Comparison of ENCODE assay signal across 7 mouse cellular contexts in the genomic region with DNA sequence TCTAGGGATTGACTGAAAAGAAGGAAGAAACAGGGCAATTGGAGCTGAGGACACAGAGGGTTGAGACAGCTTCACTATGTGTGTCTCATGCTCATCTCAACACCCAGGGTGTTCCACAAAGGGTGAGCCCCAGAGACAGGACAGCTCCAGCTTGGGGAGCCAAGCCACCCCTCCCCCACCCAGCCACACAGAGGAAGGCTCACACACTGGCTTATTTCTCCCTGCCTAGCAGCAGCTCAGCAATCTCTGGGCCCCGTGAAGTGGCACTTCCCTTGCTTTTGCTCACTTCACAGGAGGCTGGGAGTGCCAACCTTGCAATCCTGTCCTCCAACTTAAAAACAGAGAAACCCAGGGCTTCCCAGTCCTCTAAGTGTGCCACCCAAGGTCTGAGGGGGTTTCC. TPM values are rescaled to one million over a fixed set of nuclear protein-coding genes. Genes with fewer than 3 reads are reported as not detected.
DNase-seq lines count a peak whose midpoint lies in the region; ATAC-seq and TF ChIP-seq lines count a peak whose summit lies in the region.

No protein-coding gene starts in this region.

- H3K4me2 ChIP-seq in heart, embryonic 12.5 days, result peak overlapping the region; percentile 80
- no peak overlapping the region for H3K4me2 ChIP-seq in limb, embryonic 14.5 days (replicated peaks; ENCODE audit: low read depth, low read length, severe bottlenecking)

- H3K27ac ChIP-seq in heart, embryonic 12.5 days (ENCODE audit: poor library complexity, severe bottlenecking), result peak overlapping the region; percentile 46; the same call in 1 of the 2 replicates
- H3K27ac ChIP-seq in limb, embryonic 14.5 days (replicated peaks; ENCODE audit: low read depth, low read length), result 0 out of 2 replicates have a peak overlapping the region, but pooled peaks have one; percentile 1

- ATAC-seq in heart, embryonic 12.5 days (ENCODE audit: insufficient number of reproducible peaks, low FRiP score), result no peak
- ATAC-seq in limb, embryonic 14.5 days (ENCODE audit: low FRiP score, low read depth), result no peak

- no peaks in the 10 kb centered on the region for H3K27me3 ChIP-seq in heart, embryonic 12.5 days (replicated peaks)
- no peaks in the 10 kb centered on the region for H3K27me3 ChIP-seq in limb, embryonic 14.5 days (ENCODE audit: control insufficient read depth, insufficient read depth, low read length)

- no peaks in the 10 kb centered on the region for H3K9me3 ChIP-seq in heart, embryonic 12.5 days (replicated peaks)
- H3K9me3 ChIP-seq in limb, embryonic 14.5 days (ENCODE audit: control insufficient read depth, low read length), result no peaks in the 10 kb centered on the region

- DNase-seq in left cerebral cortex, postnatal 14 days (ENCODE audit: low spot score in 2 of 2), result peak; percentile 20 to 44
- DNase-seq in left cerebral cortex, postnatal 25 days (ENCODE audit: low spot score in 2 of 2), result no peak
- peak; percentile 86 for DNase-seq in brain, adult 2 months (ENCODE audit: low read depth, low spot score)
- DNase-seq in limb, embryonic 14.5 days (ENCODE audit: low spot score), result no peak
- DNase-seq in spleen, postnatal 4 days (ENCODE audit: low spot score in 2 of 2), result peak; percentile 36 to 73
- no peak for DNase-seq in frontal cortex, postnatal 25 days (ENCODE audit: low spot score in 2 of 2)

- peaks cover 75% of the 10 kb centered on the region for H3K4me1 ChIP-seq in heart, embryonic 12.5 days (replicated peaks)
- peaks cover 32% of the 10 kb centered on the region for H3K4me1 ChIP-seq in limb, embryonic 14.5 days (ENCODE audit: control insufficient read depth, insufficient read depth, low read length)

- 4% methylated on average over 1 of the region's 1 CpGs for WGBS in heart, embryonic 12.5 days
- 19% methylated on average over 1 of the region's 1 CpGs for WGBS in limb, embryonic 14.5 days

- peak overlapping the region; percentile 53; the same call in 1 of the 2 replicates for H3K9ac ChIP-seq in heart, embryonic 12.5 days
- no peak overlapping the region for H3K9ac ChIP-seq in limb, embryonic 14.5 days (ENCODE audit: low read depth, low read length, severe bottlenecking)

- intact Hi-C loops in left cerebral cortex, postnatal 14 days (cut with DNase I), result loop anchor here (10.0 kb wide), 1 partner anchor 591 kb away; no protein-coding TSS in a partner anchor
- intact Hi-C loops in left cerebral cortex, postnatal 25 days (cut with DNase I), result no loop called here

- no peak for TF ChIP-seq POLR2A in limb, embryonic 14.5 days (IDR thresholded peaks at IDR 0.05; ENCODE audit: borderline replicate concordance, extremely low read depth, insufficient read depth, insufficient read length)

- H3K4me3 ChIP-seq in heart, embryonic 12.5 days, result no peak overlapping the region
- H3K4me3 ChIP-seq in limb, embryonic 14.5 days (replicated peaks; ENCODE audit: low read length), result no peak overlapping the region

- H3K36me3 ChIP-seq in heart, embryonic 12.5 days, result peaks cover 12% of the 10 kb centered on the region
- peaks cover 11% of the 10 kb centered on the region for H3K36me3 ChIP-seq in limb, embryonic 14.5 days (ENCODE audit: control insufficient read depth, insufficient read depth, low read length)

RNA-seq across cellular contexts. Expression of a gene that starts 10.1 kb away (rescaled TPM):
- 10 to 100 TPM; 19.5 to 26.0 TPM for total RNA-seq in left cerebral cortex, postnatal 14 days (2021)
- 10 to 100 TPM; 22.7 to 23.5 TPM for total RNA-seq in left cerebral cortex, postnatal 25 days (2021)
- polyA plus RNA-seq in heart, embryonic 12.5 days (2016; fragmentation: Nextera tagmentation; extraction: Ambion mirVana), result 41.9 and 42.7 TPM in 2 replicates
- polyA plus RNA-seq in limb, embryonic 14.5 days (2012; rRNA removed), result 48.7 and 55.6 TPM in 2 replicates
- polyA plus RNA-seq in limb, embryonic 14.5 days (2014; fragmentation: Nextera tagmentation; extraction: Ambion mirVana), result 70.3 and 73.7 TPM in 2 replicates

RNA-seq across cellular contexts. Expression of a gene that starts 21.8 kb away (rescaled TPM):
- total RNA-seq in left cerebral cortex, postnatal 14 days (2021), result 10 to 100 TPM; 84.7 to 88.7 TPM
- total RNA-seq in left cerebral cortex, postnatal 25 days (2021), result 10 to 100 TPM; 80.6 to 87.9 TPM
- 16.8 and 19.1 TPM in 2 replicates for polyA plus RNA-seq in heart, embryonic 12.5 days (2016; fragmentation: Nextera tagmentation; extraction: Ambion mirVana)
- 49.1 and 66.1 TPM in 2 replicates for polyA plus RNA-seq in limb, embryonic 14.5 days (2012; rRNA removed)
- polyA plus RNA-seq in limb, embryonic 14.5 days (2014; fragmentation: Nextera tagmentation; extraction: Ambion mirVana), result 27.7 and 31.7 TPM in 2 replicates

RNA-seq across cellular contexts. Expression of a gene that starts 35.8 kb away (rescaled TPM):
- total RNA-seq in left cerebral cortex, postnatal 14 days (2021), result 10 to 100 TPM; 26.3 to 27.6 TPM
- total RNA-seq in left cerebral cortex, postnatal 25 days (2021), result 10 to 100 TPM; 23.3 to 28.8 TPM
- polyA plus RNA-seq in heart, embryonic 12.5 days (2016; fragmentation: Nextera tagmentation; extraction: Ambion mirVana), result 50.7 and 55.6 TPM in 2 replicates
- 77.1 and 108 TPM in 2 replicates for polyA plus RNA-seq in limb, embryonic 14.5 days (2012; rRNA removed)
- polyA plus RNA-seq in limb, embryonic 14.5 days (2014; fragmentation: Nextera tagmentation; extraction: Ambion mirVana), result 94.2 and 102 TPM in 2 replicates

RNA-seq across cellular contexts. Expression of a gene that starts 35.8 kb away (rescaled TPM):
- 10 to 100 TPM; 32.2 to 37.2 TPM for total RNA-seq in left cerebral cortex, postnatal 14 days (2021)
- 10 to 100 TPM; 39.7 to 43.5 TPM for total RNA-seq in left cerebral cortex, postnatal 25 days (2021)
- 35.8 and 38.1 TPM in 2 replicates for polyA plus RNA-seq in heart, embryonic 12.5 days (2016; fragmentation: Nextera tagmentation; extraction: Ambion mirVana)
- polyA plus RNA-seq in limb, embryonic 14.5 days (2012; rRNA removed), result 27.3 and 28.3 TPM in 2 replicates
- 38.9 and 41.5 TPM in 2 replicates for polyA plus RNA-seq in limb, embryonic 14.5 days (2014; fragmentation: Nextera tagmentation; extraction: Ambion mirVana)

Comparison
In these comparisons a context has a peak if more than half of its experiments do, and no peak if none do; other contexts are left out.
1. DNase-seq: peak in left cerebral cortex, postnatal 14 days (2 of 2), brain, adult 2 months (single experiment) and spleen, postnatal 4 days (2 of 2); none in left cerebral cortex, postnatal 25 days (0 of 2), limb, embryonic 14.5 days (single experiment) and frontal cortex, postnatal 25 days (0 of 2).